Mouse (Mus musculus) R1 (cell line): Measurements from ENCODE around the gene Tesmin.

Experiments
- DNase-seq: peaks from one replicate; pipeline ENCODE4 v3.0.0-alpha.2; 2018; ENCODE audit warnings: low read depth, low spot score

Tesmin gene

GRCm38 (mm10) chr19:3392384-3392783 is 3.7 kb downstream of the Tesmin start:
- DNase-seq, result no peak

GRCm38 (mm10) chr19:3394216-3394615 is 5.6 kb downstream of the Tesmin start:
- DNase-seq, result no peak

DNA sequence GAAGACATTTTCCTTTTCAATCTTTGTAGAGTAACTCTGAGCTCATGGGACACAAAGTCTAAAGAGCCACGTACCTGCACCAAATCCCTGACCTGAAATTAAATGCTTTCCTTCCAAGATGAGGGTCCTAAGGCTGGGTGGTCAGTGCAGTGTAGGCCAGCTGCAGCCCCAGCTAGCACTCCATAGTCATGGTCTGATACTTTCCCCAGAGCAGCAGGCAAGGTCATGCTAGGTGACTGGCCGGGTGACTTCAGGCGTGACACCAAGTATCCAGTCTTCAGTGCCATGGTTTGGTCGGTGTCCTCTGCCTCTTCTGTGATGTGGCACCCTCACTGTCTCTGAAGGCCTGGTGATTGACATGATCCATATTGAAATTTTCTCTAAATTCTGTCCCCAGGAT is 11.4 kb downstream of the Tesmin start:
- no peak for DNase-seq

DNA sequence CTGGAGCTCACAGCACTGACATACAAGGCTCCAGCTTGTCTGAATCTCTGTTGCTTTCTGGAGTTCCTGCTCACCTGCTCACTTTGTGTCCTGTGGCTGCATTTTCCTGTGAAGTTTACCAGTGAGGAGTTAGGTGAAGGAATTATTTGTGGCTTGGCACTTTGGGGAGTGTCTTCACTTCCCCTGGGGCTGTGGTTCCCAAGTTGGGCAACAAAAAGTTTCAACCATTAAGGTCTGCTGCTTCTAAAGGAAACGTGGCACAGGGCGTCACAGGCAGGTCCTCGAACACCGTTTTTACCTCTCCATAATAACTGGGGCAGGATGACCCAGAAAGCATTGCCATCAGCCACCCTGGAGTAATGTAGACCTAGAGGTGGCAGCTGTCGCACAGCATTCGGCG is 12.8 kb downstream of the Tesmin start:
- no peak for DNase-seq

DNA sequence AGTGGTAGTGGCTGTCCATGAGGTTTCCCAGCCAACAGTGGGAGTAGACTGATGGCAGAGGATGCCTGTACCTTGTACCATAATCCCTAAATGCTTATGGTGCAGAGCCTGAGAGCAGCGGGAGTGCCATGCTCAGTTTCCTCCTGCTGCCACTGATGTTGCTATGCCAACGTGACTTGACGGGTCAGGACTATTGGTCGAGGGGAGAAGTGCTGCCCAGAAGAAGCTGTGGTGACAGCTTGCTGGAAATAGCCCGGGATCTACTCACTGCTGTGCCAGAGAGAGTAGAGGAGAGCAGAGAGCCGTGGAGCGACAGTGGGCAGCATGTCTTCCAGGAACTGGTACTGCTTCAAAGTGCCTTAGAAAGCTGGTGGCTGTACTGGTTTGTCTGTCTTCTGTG is 13.3 kb downstream of the Tesmin start:
- no peak for DNase-seq

- DNase-seq, result no peak
These were observed 13.7 kb downstream of the Tesmin start for GRCm38 (mm10) chr19:3402390-3402789.

- DNase-seq, result peak; percentile 19
These were observed 15.4 kb downstream of the Tesmin start for GRCm38 (mm10) chr19:3404030-3404429.

DNA sequence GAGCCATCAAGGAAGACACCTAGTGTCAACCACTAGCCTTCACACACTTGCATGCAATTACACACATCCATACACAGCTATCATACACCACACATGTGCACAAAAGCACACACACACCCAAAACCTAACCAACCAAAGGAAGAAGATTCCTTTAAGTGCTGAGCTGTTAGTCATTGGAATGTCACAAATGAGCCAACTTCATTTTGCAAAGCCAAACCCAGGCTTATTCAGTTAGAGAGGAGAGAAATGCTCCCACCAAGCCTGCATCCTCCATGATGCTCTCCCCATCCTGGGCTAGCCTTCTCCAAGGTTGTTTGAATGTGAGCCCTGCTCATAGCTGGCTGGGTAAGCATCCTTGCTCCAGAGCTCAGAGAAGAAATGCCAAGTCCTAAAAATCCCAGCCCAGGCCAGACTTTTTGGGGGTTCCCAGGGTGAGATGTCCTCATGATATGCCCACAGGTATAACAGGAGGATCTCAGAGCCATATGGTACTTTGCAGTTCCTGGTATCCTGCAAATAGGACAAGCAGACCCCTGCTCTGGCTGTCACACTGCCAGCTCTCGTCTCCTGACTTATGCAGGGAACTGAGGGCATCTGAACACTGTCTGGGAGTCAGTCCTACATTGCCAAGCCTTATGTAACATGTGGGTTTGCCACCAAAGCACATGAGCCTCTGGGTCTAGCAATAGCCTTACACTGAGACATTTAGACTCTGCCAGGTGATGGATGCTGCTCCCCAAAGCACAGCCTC is 17.0 kb downstream of the Tesmin start:
- no peak for DNase-seq

GRCm38 (mm10) chr19:3414268-3414733 is 25.6 kb downstream of the Tesmin start, which contains the start of gene Gal:
TSS of gene Gal (minus strand) at chr19:3414544.
- no peak for DNase-seq

- no peak for DNase-seq
These were observed 30.6 kb downstream of the Tesmin start for GRCm38 (mm10) chr19:3419251-3419650.

DNA sequence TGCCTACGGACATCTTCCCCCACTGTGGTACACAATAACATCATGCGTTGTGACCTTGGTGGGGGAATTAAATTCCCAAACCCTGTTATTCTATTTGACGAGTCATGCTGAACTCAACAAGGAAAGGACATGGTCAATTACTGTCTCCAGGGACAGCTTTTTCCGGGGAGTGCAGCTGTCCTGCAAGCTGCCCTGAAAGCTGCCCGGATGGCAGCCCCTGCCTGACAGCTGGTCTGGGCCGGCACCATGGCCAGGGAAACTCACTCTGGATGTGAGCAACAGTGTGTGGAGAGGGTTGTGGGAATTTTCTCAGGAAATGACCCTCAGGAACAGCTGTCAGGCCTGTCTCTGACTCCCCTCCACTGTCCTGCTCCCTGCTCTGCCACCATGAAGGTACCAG is 33.8 kb downstream of the Tesmin start:
- no peak for DNase-seq

GRCm38 (mm10) chr19:3422981-3423380 is 34.3 kb downstream of the Tesmin start:
- no peak for DNase-seq

DNA sequence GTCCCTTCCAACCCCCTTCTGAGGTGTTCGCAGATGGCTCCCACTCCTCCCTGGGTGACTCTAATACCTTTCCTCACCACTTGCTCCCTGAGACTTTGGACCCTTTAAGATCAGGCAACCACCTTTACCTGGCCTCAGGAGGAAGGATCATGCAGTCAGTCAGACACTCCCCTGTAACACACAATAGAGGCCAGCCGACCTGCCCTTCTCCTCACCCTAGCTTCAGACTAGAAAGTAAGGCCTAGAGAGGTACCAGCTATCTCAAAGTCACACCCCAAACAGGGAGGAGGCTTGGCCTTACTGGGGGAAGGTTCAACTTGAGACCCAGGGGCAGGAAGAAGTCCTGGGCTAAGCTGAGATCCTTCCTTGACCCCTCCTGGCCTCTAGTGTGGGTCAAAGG is 35.6 kb downstream of the Tesmin start:
- no peak for DNase-seq

DNA sequence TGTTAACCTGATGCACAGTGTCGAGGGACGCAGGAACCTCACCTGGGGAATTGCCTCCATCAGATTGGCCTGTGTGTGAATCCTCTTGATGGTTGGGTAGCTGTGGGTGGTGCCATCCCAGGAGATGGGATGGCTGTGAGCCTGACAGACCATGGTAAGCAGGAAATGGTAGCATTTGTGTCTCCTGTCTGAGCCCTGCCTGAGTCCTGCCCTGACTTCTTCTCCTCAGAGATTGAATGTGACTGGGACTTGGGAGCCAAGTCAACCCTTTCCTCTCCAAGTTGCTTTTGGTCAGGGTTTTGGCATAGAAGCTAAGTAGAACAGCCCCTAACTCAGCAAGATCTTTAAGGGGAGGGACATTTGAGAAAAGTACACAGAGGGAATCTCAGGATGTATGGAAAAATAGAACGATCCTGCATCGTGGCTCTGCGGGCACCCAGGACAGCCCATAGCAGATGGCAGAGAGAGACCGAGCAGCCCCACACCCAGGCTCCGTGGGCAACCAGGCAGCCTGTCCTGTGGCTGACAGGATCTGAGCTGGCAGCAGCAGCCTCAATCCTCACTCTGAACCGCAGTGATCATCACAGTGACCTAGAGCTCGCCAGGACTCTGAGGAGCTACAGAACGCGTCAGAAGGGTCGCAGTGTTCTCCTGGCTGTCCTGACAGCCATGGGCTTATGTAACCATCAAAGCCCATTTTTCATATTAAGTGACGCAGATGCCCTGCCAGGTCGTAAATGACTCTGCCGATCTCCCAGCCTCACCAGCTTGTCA is 39.6 kb downstream of the Tesmin start:
- no peak for DNase-seq

DNA sequence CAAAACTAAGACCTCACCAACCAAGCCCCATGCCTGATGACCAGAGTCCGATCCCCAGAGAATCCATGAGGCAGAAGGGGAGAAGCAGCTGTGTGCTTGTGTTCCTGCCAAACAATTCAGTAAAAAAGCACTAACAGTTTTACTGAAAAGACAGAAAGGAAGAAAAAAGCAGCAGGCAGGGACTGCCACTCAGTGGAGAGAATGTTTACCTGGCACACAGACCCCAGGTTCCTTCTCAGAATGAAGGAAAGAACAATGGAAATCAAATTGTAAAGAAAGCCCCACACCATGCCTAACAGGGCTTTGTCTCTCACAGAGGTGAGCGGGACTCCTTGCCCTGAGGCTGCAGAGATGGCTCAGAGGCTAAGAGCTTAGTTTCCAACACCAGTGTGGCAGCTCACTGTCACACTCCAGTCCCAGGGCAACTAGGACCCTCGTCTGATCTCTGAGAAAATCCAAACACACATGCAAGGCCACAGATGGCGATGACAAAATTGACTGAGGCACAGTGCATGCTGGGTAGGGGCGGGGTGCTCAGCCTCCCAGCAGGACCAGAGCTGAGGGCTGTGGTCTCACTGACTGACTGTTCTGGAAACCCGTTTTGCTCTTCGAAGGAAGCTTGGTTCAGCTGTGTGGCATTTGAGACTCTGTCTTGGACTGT is 40.6 kb downstream of the Tesmin start:
- no peak for DNase-seq

GRCm38 (mm10) chr19:3431066-3431465 is 42.4 kb downstream of the Tesmin start:
- no peak for DNase-seq

DNA sequence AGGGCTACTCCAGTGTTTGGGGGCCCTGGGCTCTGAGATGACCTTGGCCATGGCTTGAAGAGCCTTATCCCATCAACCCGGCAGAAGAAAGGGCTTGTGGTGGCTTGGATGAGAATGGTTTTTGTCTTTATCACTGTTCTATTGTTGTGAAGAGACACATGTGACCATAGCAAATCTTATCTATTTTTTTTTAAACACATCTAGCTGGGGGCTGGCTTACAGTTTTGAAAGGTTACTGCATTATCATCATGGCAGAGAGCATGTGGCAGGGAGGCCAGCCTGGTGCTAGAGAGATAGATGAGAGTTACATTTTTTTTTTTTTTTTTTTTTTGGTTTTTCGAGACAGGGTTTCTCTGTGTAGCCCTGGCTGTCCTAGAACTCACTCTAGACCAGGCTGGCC is 43.3 kb downstream of the Tesmin start:
- no peak for DNase-seq

DNA sequence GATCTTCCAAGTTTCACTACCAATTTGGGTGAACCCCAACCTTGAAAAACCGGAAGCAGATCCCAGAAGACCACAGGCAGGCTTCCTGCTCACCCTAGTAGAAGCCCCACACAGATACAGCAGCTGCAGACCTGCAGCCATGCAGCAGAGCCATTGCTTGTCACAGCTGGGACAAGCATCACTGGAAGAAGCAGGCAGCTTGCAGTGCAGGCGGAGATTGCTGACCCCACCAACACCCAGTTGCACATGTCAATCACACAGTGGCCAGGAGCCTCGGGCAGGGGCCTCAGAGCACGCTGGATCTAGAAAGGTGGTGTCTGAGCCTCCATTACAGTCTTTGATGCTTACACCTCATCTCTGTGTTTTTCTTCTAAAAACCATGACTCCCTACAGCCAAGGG is 45.5 kb downstream of the Tesmin start:
- DNase-seq, result no peak

- DNase-seq, result peak; percentile 63
These were observed 46.0 kb downstream of the Tesmin start for GRCm38 (mm10) chr19:3434641-3435040.

GRCm38 (mm10) chr19:3435824-3436223 is 47.2 kb downstream of the Tesmin start:
- DNase-seq, result no peak

DNA sequence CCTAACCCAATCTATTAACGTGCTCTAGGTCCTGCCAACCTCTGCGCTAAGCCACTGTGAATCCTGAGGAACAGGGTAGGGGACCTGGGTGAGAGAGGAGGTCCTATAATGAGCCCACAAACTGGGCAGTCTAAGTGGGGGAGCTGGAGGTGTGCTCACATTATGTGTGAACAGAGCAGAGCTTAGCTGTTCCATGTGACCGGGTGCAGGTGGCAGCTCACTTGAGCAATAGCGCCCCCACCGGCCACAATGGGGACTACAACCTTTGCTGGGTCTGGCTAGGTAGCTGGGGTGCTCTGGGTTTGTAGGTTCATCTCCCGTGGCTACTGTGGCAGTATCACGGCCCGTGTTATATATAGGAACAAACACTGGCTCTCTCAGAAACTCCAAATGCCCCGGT is 48.2 kb downstream of the Tesmin start:
- peak; percentile 79 for DNase-seq

DNA sequence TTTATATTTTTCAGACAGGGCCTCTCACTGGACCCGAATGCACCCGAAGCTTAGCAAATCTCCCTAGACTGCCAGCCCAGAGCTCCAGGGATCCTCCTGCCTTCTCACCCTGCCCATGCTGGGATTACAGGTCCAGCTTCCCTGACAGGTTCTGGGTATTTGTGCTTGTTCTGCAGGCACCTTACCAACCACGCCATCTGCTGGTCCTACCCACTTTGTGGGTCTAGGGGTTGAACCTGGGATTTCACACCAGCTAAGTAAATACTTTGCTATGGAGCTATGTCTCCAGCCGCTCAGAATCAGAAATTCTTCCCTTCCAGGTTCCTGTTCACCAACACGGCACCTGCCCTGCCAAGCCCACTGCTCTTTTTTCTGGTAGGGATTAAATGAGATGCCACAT is 49.3 kb downstream of the Tesmin start:
- peak; percentile 26 for DNase-seq
